Mouse (Mus musculus): ENCODE results near the gene Kptn.

Gene Kptn

DNA sequence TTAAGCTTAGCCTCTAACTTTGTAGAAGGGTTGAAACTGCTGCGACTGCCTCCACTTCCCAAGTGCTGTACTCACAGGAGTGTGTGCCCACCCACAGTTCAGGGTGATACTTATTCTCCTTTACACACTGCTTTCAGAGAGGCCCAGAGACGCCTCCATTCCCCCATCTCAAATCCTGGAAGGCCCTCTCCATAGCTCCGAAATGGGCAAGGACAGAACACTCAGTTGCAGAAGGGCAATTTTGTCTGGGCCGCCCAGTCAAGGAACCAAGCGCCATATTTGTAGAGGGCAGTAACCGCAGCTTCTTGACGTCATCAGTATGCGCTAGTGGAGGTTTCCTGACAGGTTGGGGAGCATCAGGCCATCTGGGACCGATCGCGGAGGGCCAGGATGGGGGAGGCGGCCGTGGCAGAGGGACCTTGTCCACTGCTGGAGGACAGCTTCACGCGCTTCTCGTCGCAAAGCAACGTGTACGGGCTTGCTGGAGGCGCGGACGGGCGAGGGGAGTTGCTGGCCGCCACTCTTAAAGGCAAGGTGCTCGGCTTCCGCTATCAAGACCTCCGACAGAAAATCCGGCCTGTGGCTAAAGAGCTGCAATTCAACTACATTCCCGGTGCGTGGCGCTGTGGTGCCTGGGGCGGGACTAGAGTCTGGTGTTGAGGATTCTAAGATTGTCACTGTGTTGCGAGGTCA, at the start of gene Kptn:
Gene Kptn (plus strand): TSS at position 327 of the 693 bp plus-strand sequence.
- DNase-seq (ENCODE audit: low spot score), result peak; percentile 94

- no peak for DNase-seq (ENCODE audit: low spot score)
These were observed 48.8 kb upstream of the Kptn start for GRCm38 (mm10) chr7:16070846-16071245.

GRCm38 (mm10) chr7:16071906-16072305, 47.8 kb upstream of the Kptn start:
- DNase-seq (ENCODE audit: low spot score), result no peak

GRCm38 (mm10) chr7:16079947-16080346, 39.7 kb upstream of the Kptn start:
- no peak for DNase-seq (ENCODE audit: low spot score)

- DNase-seq (ENCODE audit: low spot score), result no peak
These were observed 39.1 kb upstream of the Kptn start for GRCm38 (mm10) chr7:16080581-16080980.

DNA sequence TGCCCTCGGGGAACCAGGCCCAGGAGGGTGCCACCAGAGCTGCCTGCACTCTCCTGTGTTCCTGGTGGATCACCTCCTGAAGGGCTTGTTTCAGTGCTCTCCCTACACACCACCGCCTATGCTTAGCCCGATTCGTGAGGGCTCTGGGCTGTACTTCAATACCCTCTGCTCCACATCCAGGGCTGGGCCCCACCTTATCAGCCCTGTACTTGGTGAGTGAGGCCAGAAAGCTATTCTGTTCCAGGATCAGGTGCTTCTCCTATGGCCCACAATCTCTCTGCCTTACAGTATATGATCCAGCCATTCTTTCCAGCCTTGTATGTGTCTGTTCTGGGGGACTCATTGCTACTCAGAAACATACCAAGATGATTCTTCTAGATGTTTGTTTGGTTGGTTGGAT, 36.3 kb upstream of the Kptn start:
- DNase-seq (ENCODE audit: low spot score), result no peak

GRCm38 (mm10) chr7:16087587-16087986, 32.1 kb upstream of the Kptn start:
- DNase-seq (ENCODE audit: low spot score), result no peak

GRCm38 (mm10) chr7:16094592-16094991, 25.1 kb upstream of the Kptn start:
- DNase-seq (ENCODE audit: low spot score), result no peak

- DNase-seq (ENCODE audit: low spot score), result peak; percentile 99
These were observed 21.4 kb upstream of the Kptn start, which contains the start of gene Napa for GRCm38 (mm10) chr7:16098021-16099017. TSS of gene Napa (plus strand) at chr7:16098458.

DNA sequence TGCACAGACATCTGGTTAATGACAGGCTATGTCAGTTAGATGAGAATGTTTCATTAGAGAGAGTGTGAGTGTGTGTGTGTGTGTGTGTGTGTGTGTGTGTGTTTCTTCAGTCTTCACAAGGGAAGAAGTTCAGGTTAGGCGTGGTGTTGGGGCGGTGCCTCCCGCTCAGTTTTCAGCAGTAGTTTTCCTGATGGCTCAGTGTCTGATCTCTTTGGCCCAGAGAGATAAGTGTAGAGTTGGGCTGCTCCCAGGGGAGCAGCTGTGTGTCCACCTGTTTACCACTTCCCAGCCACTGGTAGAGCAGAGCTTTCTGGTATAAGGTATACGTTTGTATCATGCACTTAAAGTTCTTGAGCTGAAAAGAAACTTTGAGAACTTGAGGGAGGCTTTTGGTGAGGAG, 19.8 kb upstream of the Kptn start:
- no peak for DNase-seq (ENCODE audit: low spot score)

GRCm38 (mm10) chr7:16101081-16101480, 18.6 kb upstream of the Kptn start:
- DNase-seq (ENCODE audit: low spot score), result no peak

DNA sequence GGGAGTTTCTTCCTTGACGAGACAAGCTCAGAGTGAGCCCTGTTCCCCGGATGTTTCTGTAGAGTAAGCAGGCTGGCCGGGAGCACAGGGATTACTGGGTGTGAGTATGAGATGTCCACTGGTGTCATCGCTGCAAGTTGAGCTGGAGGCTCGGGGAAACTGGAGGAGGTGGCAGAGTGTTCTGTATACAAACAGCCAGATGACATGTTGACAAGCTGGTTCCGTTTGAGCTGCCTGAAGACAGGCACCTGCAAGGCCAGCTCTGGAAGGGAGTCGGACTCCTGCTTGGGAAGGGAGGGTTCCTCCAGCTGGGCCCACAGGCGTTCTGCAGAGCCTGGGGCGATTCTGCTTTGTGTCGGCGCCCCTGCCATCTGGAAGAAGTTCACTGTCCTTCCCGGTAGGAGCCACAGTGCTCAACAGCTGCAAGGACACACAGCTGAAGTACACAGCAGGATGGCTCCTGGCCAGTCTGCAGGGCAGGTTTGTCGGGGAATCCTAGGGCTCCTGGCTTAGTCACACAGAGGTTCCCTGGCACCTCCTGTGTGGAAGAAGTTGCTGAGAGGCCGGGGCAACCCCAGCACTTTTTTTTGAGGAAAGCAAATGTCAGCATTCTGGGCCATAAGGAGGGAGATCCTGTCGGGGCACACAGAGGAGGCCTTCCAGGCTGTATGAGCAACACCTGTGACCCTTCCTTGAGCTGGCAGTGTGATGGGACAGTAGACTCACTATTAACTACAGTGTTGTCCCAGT, 17.8 kb upstream of the Kptn start:
- no peak for DNase-seq (ENCODE audit: low spot score)

DNA sequence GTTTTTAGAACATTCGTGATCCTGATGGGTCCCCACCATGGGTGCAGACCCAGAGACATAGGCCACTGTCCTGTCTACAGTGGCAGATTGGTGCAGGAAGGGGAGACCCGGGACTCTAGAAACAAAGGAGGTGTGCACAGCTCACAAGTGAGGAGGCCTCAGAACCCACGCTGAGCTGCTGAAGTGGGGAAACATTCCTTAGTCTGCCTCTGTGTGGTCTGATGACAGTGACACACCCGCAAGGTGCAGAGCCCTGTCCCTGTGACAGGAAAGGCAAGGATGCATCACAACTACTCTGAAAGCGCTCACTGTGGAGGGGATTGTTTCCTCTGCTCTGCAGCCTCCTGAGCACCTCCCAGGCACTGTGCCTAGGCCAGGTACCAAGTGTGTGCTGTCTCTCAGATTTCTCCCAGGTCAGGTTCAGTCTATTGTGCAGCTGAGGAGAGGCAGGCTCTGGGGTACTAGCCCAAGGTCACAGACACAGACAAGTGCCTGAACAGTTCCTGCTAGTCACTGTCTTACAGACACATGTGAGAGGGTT, 16.9 kb upstream of the Kptn start:
- no peak for DNase-seq (ENCODE audit: low spot score)

GRCm38 (mm10) chr7:16103760-16104159, 15.9 kb upstream of the Kptn start:
- no peak for DNase-seq (ENCODE audit: low spot score)

DNA sequence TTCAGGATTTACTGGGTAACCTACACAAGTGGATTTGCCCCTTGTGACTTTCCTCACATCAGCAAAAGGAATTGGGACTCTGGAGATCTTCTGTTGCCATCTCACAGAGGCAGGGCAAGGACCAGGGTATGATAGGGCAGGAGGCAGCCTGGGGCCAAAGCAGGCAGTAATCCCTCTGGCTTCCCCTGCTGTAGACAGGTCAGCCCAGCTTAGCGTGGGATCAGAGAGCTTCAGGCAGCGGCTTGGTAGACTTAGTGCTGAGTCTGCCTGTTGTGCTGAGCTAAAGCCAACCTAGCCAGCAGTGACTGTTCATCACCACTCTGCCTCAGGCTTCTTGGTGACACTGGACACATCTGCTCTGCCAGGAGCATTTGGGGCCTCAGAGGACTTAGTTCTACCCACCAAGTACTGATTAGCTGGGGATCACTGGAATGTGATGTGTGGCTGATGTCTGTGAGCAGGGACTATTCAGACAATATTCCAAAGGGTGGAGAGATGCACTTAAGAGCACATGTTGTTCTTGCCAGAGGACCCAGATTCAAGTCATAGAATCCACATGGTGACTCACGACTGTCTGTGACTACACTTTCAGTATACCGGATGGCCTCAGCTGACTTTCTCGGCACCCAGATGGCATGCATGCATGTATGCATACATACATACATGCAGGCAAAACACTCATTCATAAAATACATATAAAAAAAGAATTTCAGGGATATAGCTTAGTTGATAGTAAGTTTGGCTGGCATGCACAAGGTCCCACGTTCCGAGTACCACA, 14.9 kb upstream of the Kptn start:
- no peak for DNase-seq (ENCODE audit: low spot score)

- no peak for DNase-seq (ENCODE audit: low spot score)
These were observed 10.7 kb upstream of the Kptn start for GRCm38 (mm10) chr7:16108886-16109542.

DNA sequence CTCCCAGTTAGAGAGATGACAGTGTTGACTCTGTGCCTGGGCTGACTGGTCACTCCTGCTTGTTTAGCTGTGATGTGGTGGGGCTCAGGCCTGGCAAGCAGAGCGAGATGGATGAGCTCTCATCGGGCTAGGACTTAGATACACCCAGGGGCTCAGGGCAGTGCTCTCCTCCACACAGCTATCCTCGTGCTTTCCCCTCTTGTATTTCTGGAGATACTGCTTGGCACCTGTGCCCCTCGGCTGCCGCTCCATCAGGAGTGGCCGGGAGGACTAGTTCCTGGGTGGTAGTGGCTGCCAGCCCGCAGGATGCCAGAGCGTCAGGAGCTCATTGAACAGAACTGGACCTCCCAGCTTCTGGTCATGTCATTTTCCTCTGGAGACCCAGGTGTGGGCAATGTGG, 9.5 kb upstream of the Kptn start:
- DNase-seq (ENCODE audit: low spot score), result no peak

GRCm38 (mm10) chr7:16111284-16112090, 8.2 kb upstream of the Kptn start:
- DNase-seq (ENCODE audit: low spot score), result no peak

DNA sequence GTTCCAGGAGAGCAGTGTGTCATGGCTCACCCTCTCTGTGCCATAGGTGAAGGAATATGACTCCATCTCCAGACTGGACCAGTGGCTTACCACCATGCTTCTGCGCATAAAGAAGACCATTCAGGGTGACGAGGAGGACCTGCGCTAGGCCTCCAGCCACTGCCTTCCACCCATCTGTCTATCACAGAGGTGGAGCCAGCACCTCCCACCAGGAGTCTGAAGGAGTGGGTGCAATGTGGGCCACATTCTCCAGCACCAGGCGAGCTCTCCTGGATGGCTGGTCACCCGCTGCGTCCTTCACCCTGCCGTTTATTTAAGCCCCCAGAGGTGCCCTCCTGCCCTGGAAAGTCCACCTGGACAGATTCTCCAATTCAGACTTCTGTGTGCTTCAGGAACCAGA, 3.3 kb upstream of the Kptn start:
- no peak for DNase-seq (ENCODE audit: low spot score)

DNA sequence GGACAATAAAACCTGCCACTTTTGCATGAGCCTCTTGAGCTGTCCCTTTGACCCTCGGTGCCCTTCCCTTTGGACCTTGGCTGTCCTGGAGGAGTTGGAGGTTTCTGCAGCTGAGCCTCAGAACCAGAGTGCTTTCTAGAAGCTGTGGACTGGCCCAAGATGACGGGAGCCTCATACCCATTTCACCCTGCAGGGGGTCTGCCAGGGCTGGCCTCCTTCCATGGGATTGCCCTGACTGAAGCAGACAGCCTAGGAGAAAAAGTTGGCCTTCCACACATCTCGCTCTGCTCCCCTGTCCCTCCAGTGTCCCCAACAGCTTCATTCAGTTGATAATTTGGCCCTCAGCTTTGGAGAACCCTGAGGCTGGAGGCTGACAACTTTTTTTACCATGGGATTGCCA, 2.6 kb upstream of the Kptn start:
- DNase-seq (ENCODE audit: low spot score), result no peak
